ENCODE assay signal across 13 mouse cellular contexts in the genomic region with DNA sequence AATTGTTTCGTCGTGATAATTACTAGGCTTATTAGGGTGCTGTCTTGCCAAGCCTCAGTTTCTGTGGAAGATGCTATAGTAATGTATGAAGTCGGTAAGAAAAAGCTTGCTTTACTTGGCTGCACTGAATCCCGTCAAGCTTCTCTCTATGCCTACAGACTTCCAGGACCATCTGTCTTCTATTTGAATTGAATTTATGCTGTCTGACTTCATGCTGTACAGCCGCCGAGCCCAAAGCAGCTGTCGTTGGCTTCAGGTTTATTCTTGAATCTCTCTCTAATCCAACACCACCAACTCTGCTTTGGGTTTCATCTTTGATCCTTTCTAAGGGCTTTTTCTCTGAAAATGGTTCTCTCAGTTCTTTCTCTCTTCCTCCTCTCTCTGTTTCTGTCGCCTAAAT.
A peak's percentile ranks its signal among the peaks of the same experiment; 100 is the strongest.
DNase-seq lines count a peak whose midpoint lies in the region; ATAC-seq and TF ChIP-seq lines count a peak whose summit lies in the region.
"Had no signal": no experiment of that assay in that cellular context is flagged by ENCODE, and none has a peak within 500 bp of the region (broad histone marks: within the 10 kb centered on the region; RNA-seq: fewer than 3 reads in every experiment).

No protein-coding gene starts in this region.

- no peaks in the 10 kb centered on the region for H3K36me3 ChIP-seq in forebrain, embryonic 14.5 days (ENCODE audit: control insufficient read depth, insufficient read depth, low read length)
- H3K36me3 ChIP-seq in forebrain, embryonic 11.5 days (ENCODE audit: control insufficient read depth, insufficient read depth, low read length), result no peaks in the 10 kb centered on the region
- no peaks in the 10 kb centered on the region for H3K36me3 ChIP-seq in embryonic facial prominence, embryonic 13.5 days
- no peaks in the 10 kb centered on the region for H3K36me3 ChIP-seq in myocyte (ENCODE audit: control insufficient read depth, insufficient read depth)
- H3K36me3 ChIP-seq in hindbrain, embryonic 14.5 days (replicated peaks; ENCODE audit: control insufficient read depth, insufficient read depth), result no peaks in the 10 kb centered on the region
- H3K36me3 ChIP-seq: liver, embryonic 15.5 days had no signal

- 62% methylated on average over 8 of the region's 8 CpGs for WGBS in forebrain, embryonic 14.5 days
- WGBS in forebrain, embryonic 11.5 days, result 84% methylated on average over 8 of the region's 8 CpGs
- 42% methylated on average over 8 of the region's 8 CpGs for WGBS in embryonic facial prominence, embryonic 13.5 days
- WGBS in hindbrain, embryonic 14.5 days, result 78% methylated on average over 8 of the region's 8 CpGs

- H3K4me1 ChIP-seq in forebrain, embryonic 14.5 days (ENCODE audit: control insufficient read depth, insufficient read depth, low read length), result no peaks in the 10 kb centered on the region
- H3K4me1 ChIP-seq in forebrain, embryonic 11.5 days (replicated peaks; ENCODE audit: control insufficient read depth, insufficient read depth, low read length), result no peaks in the 10 kb centered on the region
- H3K4me1 ChIP-seq in embryonic facial prominence, embryonic 13.5 days, result no peaks in the 10 kb centered on the region
- H3K4me1 ChIP-seq in hindbrain, embryonic 14.5 days (replicated peaks; ENCODE audit: control insufficient read depth, insufficient read depth, low read length), result no peaks in the 10 kb centered on the region
- H3K4me1 ChIP-seq: liver, embryonic 15.5 days had no signal

- no peak overlapping the region for H3ac ChIP-seq in myocyte (ENCODE audit: control insufficient read depth, insufficient read length)

- H3K27ac ChIP-seq in forebrain, embryonic 14.5 days (ENCODE audit: low read depth, low read length), result no peak overlapping the region
- H3K27ac ChIP-seq in forebrain, embryonic 11.5 days (ENCODE audit: low read depth, low read length), result no peak overlapping the region
- 0 out of 2 replicates have a peak overlapping the region, but pooled peaks have one; percentile 4 for H3K27ac ChIP-seq in embryonic facial prominence, embryonic 13.5 days
- H3K27ac ChIP-seq in hindbrain, embryonic 14.5 days, result no peak overlapping the region
- H3K27ac ChIP-seq: liver, embryonic 15.5 days; macrophage had no signal

- H3K27me3 ChIP-seq in forebrain, embryonic 14.5 days (replicated peaks; ENCODE audit: control insufficient read depth, insufficient read depth, low read length), result no peaks in the 10 kb centered on the region
- H3K27me3 ChIP-seq in forebrain, embryonic 11.5 days (ENCODE audit: control insufficient read depth, insufficient read depth, low read length), result no peaks in the 10 kb centered on the region
- no peaks in the 10 kb centered on the region for H3K27me3 ChIP-seq in embryonic facial prominence, embryonic 13.5 days
- no peaks in the 10 kb centered on the region for H3K27me3 ChIP-seq in myocyte (ENCODE audit: control insufficient read depth, insufficient read depth, insufficient read length)
- no peaks in the 10 kb centered on the region for H3K27me3 ChIP-seq in hindbrain, embryonic 14.5 days (ENCODE audit: control insufficient read depth, insufficient read depth, low read length)
- H3K27me3 ChIP-seq: liver, embryonic 15.5 days had no signal

- DNase-seq in forebrain, embryonic 14.5 days (ENCODE audit: low spot score), result peak; percentile 77
- no peak for DNase-seq in forebrain, embryonic 11.5 days (ENCODE audit: low spot score)
- DNase-seq in layer of hippocampus, adult 8-10 months (ENCODE audit: low spot score in 2 of 2), result peak; percentile 57 to 60
- no peak for DNase-seq in kidney, adult 18-20 months
- no peak for DNase-seq in hindbrain, embryonic 14.5 days (ENCODE audit: low spot score)
- DNase-seq in kidney, postnatal 4 days, result no peak
- DNase-seq: adrenal gland, adult 2 months; cerebellum, adult 11 months; heart, postnatal 14 days had no signal

- H3K79me2 ChIP-seq in myocyte (ENCODE audit: control insufficient read depth, insufficient read depth), result no peaks in the 10 kb centered on the region

- H3K9me3 ChIP-seq in forebrain, embryonic 14.5 days (replicated peaks; ENCODE audit: control insufficient read depth, low read length), result no peaks in the 10 kb centered on the region
- no peaks in the 10 kb centered on the region for H3K9me3 ChIP-seq in forebrain, embryonic 11.5 days (ENCODE audit: control insufficient read depth, low read length)
- H3K9me3 ChIP-seq in embryonic facial prominence, embryonic 13.5 days, result peaks cover 2% of the 10 kb centered on the region; the same call in 1 of the 2 replicates
- no peaks in the 10 kb centered on the region for H3K9me3 ChIP-seq in hindbrain, embryonic 14.5 days (ENCODE audit: control insufficient read depth, low read length)
- H3K9me3 ChIP-seq: liver, embryonic 15.5 days had no signal

- H3K4me3 ChIP-seq in forebrain, embryonic 14.5 days (ENCODE audit: low read depth, low read length), result no peak overlapping the region
- H3K4me3 ChIP-seq in forebrain, embryonic 11.5 days (ENCODE audit: low read depth, low read length), result no peak overlapping the region
- no peak overlapping the region for H3K4me3 ChIP-seq in embryonic facial prominence, embryonic 13.5 days
- no peak overlapping the region for H3K4me3 ChIP-seq in myocyte
- no peak overlapping the region for H3K4me3 ChIP-seq in hindbrain, embryonic 14.5 days (replicated peaks; ENCODE audit: low read length)
- H3K4me3 ChIP-seq: liver, embryonic 15.5 days had no signal

- H3K9ac ChIP-seq in forebrain, embryonic 14.5 days (ENCODE audit: low read length), result no peak overlapping the region
- no peak overlapping the region for H3K9ac ChIP-seq in forebrain, embryonic 11.5 days (ENCODE audit: low read length)
- no peak overlapping the region for H3K9ac ChIP-seq in embryonic facial prominence, embryonic 13.5 days
- H3K9ac ChIP-seq in hindbrain, embryonic 14.5 days, result no peak overlapping the region
- H3K9ac ChIP-seq: liver, embryonic 15.5 days had no signal

- TF ChIP-seq POLR2A in myocyte (IDR thresholded peaks at IDR 0.05; ENCODE audit: insufficient read length, low read depth), result no peak

- H3K4me2 ChIP-seq in forebrain, embryonic 14.5 days (ENCODE audit: low read length), result no peak overlapping the region
- H3K4me2 ChIP-seq in forebrain, embryonic 11.5 days (ENCODE audit: low read depth, low read length, severe bottlenecking), result no peak overlapping the region
- H3K4me2 ChIP-seq in embryonic facial prominence, embryonic 13.5 days, result no peak overlapping the region
- H3K4me2 ChIP-seq in myocyte (ENCODE audit: low read depth), result peak overlapping the region; percentile 60
- no peak overlapping the region for H3K4me2 ChIP-seq in hindbrain, embryonic 14.5 days (replicated peaks)
- H3K4me2 ChIP-seq: liver, embryonic 15.5 days had no signal

- peak; percentile 77; the same call in 1 of the 2 replicates for ATAC-seq in forebrain, embryonic 14.5 days
- no peak for ATAC-seq in forebrain, embryonic 11.5 days (replicated peaks; ENCODE audit: low FRiP score)
- ATAC-seq in embryonic facial prominence, embryonic 13.5 days (ENCODE audit: insufficient number of reproducible peaks, insufficient read depth, low FRiP score, low TSS enrichment, low read depth), result no peak
- ATAC-seq in hindbrain, embryonic 14.5 days (ENCODE audit: low FRiP score), result no peak

TF ChIP-seq in myocyte, 11 proteins besides CTCF, POLR2A, EP300 and RAD21:
- TF ChIP-seq USF1 (IDR thresholded peaks at IDR 0.05; ENCODE audit: low read depth), result no peak
- TF ChIP-seq MYOD1 (IDR thresholded peaks at IDR 0.05; ENCODE audit: control insufficient read depth in 1 of 3, insufficient read length in 2 of 3, low read depth in 2 of 3), result peak; percentile 68 to 70 (median 69)
- no peak for TF ChIP-seq SRF (IDR thresholded peaks at IDR 0.05; ENCODE audit: control insufficient read depth, insufficient read length, low read depth)
- peak; percentile 30 for TF ChIP-seq TCF12 (IDR thresholded peaks at IDR 0.05; ENCODE audit: insufficient read depth, poor library complexity, severe bottlenecking)
- TF ChIP-seq MYOG (IDR thresholded peaks at IDR 0.05; ENCODE audit: control insufficient read depth in 1 of 3, insufficient read depth in 1 of 3, insufficient read length in 2 of 3, low read depth in 2 of 3), result peak in 2 of 3 experiments; percentile 47 to 90

Comparison
In these comparisons a context has a peak if more than half of its experiments do, and no peak if none do; other contexts are left out.
1. DNase-seq: peak in forebrain, embryonic 14.5 days (single experiment) and layer of hippocampus, adult 8-10 months (2 of 2); none in forebrain, embryonic 11.5 days (single experiment), kidney, adult 18-20 months (single experiment), hindbrain, embryonic 14.5 days (single experiment) and kidney, postnatal 4 days (0 of 2).